Mouse (Mus musculus) heart, postnatal 10 days (tissue): ENCODE results near the gene Fhl3. TPM values are rescaled to one million over a fixed set of nuclear protein-coding genes. Genes with fewer than 3 reads are reported as not detected.

Experiments
- DNase-seq, 2 experiments: peaks; one replicate each; pipeline ENCODE4 v3.0.0; 2021
- intact Hi-C: fragments of 180-260 bp; cut with DNase I; formaldehyde crosslinking; loops from one replicate; pipeline ENCODE4 v1.15.1; 2025
- total RNA-seq, 2 experiments: library from RNA; stranded (reverse); gene quantifications; 2 replicates each; pipeline ENCODE4 v1.2.3; 2021

The Fhl3 gene
- 10 to 100 TPM; 15.7 to 19.6 TPM for total RNA-seq

DNA sequence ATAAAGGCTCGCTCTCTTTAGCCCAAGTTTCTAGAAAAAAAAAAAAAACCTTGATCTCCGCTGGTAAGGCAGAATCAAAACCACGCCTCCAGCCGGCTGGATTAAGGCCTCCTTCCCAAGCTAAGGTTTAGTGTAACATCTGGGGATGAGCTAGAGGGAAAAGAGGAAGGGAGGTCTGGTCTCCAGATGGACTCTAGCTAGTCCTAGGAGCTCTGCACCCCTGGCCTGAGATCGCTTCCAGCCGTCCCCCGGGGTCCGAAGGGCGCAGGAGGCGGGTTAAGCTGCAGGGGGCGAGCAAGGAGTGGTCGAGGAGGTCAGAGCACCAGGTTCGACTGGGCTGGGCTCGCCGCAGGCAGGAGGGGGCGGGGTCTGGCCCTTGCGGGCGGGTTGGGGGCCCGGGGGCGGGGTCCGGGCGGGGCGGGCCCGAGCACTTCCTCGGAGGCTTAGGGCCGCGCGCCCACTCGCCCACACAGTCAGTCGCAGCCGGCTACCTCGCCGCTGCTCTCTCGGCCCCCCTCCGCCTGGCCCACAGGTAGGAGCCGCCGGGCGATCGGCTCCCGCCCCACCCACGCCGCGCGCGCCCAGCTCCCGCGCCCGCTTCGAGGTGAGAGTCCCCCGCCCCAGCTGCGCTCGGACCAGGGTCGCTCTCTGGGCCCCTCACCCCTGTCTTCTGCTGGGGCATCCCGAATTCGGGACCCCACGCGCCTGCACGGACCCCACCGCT, at the start of gene Fhl3:
Gene Fhl3, plus strand, starts transcription at position 454 of the 724 bp plus-strand sequence.
- peak; percentile 75 to 76 for DNase-seq
- intact Hi-C loops, result no loop called here

DNA sequence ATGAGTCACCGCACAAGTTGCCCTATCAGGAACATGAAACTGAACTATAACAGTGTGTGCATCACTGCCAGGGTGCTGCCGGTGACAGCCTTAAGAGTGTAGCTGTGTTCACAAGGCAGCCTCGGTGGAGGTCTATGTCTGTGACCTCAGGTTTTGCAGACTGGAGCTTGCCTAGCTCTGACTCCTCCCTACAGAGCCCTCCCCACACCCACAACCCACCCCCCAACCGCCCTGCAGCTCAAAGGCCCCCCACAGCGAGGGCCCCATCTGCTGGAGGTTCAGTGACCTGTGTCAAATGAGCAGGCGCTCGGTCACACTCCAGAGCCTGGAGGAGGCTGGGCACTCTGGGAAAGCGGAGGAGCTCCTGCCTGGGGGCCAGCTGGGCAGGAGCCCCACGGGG, 47.6 kb upstream of the Fhl3 start:
- DNase-seq, result no peak
- intact Hi-C loops, result no loop called here

DNA sequence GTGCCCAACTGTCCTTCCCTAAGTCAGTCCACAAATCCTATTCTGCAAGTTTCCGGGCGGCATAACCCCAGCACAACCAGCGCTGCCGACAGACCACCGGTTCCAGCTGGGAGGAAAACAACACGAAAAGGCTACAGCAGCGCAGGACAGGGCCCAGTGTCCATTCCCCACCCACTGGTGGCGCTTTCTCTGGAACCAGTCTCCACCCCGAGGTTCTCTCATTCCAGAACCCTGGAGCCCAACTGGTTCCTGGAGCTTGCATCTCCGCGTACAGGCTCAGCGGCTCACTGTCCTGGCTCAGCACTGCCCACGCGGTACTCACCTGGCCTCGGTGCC, 44.0 kb upstream of the Fhl3 start, which contains the start of gene Pou3f1:
Gene Pou3f1, plus strand, starts transcription at position 290 of the 336 bp plus-strand sequence.
- no peak for DNase-seq
- intact Hi-C loops, result loop anchor here (5.0 kb wide), 1 partner anchor 84 kb away; no protein-coding TSS in a partner anchor

DNA sequence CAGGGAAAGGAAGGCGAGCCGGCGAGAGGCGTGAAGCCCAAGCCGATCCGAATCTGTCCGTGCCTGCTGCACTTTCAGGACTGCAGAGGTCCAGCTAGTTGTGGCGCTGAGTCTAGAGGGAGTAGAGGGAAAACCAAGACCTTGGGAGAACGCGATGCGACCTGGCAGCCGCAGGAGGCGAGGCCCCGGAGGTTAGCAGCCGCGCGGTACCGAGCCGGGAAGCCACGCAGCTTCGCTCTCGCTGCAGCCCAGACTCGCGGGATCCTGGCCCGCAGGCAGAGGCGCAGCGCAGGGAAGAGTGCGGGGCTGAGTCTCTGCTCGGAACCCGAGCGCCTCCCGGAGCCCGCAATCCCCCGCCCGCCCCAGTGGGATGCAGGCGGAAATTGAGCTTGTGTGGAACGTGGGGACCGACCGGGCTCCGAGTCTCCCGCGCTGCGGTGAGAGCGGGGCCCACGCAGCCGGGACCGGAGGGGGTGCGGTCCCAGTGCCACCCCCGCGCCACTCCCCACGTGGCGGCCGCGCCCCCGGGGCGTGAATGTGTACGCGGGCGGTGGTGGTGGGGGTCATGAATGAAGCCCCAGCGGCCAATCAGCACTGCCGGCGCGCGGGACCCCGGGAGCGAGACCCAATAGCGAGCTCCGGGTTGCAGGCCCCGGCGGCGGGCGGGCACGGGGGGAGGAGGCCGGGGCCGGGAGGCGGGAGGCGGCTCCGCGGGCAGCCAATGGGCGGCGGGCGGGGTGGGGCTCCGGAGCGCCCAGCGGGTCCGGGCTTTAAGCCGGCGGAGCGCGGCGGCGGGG, 43.4 kb upstream of the Fhl3 start:
- intact Hi-C loops, result loop anchor here (5.0 kb wide), 1 partner anchor 85 kb away; no protein-coding TSS in a partner anchor
- peak; percentile 76 to 82 for DNase-seq

DNA sequence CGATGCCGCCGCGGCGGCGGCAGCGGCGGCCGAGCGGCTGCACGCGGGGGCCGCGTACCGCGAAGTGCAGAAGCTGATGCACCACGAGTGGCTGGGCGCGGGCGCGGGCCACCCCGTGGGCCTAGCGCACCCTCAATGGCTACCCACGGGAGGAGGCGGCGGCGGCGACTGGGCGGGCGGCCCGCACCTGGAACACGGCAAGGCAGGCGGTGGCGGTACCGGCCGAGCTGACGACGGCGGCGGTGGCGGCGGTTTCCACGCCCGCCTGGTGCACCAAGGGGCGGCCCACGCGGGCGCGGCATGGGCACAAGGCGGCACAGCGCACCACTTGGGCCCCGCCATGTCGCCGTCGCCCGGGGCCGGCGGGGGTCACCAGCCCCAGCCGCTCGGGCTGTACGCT, 42.7 kb upstream of the Fhl3 start:
- intact Hi-C loops, result loop anchor here (5.0 kb wide), 1 partner anchor 85 kb away; no protein-coding TSS in a partner anchor
- DNase-seq, result no peak

DNA sequence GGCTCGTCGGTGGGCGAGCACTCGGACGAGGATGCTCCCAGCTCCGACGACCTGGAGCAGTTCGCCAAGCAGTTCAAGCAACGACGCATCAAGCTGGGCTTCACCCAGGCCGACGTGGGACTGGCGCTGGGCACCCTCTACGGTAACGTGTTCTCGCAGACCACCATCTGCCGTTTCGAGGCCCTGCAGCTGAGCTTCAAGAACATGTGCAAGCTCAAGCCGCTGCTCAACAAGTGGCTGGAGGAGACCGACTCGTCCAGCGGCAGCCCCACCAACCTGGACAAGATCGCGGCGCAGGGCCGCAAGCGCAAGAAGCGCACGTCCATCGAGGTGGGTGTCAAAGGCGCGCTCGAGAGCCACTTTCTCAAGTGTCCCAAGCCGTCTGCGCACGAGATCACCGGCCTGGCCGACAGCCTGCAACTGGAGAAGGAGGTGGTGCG, 42.1 kb upstream of the Fhl3 start:
- DNase-seq, result peak in 1 of 2 experiments; percentile 13
- intact Hi-C loops, result loop anchor here (5.0 kb wide), 1 partner anchor 86 kb away; no protein-coding TSS in a partner anchor

DNA sequence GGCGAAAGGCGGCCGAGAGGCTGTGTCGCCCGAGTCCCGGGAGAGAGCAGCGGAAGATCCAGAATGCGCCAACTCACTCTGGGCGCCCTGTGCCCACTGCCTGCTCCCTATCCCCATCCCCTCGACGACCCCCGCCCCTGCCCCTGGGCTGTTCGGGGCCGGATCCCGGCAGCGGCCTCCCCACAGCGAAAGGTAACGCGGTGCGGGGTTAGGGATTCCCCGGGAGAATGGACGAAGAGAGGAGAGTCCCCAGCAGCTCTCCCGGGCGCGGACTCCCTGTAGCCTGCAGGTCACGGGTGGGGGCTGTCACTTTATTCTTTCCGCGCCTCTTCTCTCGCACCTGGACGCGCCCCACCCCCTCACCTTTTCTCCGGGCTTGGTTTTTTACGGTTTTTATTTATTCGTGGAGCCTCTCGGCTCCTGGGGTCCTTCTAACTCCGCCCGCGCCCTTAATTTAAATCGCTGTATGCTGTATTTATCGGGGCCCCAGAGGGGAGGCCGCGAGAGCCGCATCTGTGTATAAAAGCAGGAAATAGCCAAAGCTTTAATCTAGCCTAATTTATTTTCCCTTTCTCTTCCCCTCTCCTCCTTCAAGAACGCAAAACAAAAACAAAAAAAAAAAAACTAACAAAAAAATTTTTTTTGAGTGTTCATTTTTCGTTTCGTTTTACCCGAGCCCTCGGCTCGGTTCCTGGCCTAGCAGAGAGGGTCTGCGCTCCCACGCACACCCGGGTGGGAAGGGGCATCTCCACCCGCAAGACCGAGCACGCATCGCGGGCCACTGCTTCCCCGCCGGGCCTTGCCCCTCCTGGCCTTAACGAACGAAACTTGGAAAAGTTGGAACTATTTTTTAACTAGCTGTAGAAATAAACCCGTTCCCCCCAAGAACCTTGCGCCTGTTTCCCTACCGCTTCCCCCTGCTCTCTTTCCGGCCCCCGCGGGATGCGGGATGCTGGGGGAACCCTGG, 41.0 kb upstream of the Fhl3 start:
- intact Hi-C loops, result loop anchor here (5.0 kb wide), 1 partner anchor 87 kb away; no protein-coding TSS in a partner anchor
- DNase-seq, result peak in 1 of 2 experiments; percentile 21

DNA sequence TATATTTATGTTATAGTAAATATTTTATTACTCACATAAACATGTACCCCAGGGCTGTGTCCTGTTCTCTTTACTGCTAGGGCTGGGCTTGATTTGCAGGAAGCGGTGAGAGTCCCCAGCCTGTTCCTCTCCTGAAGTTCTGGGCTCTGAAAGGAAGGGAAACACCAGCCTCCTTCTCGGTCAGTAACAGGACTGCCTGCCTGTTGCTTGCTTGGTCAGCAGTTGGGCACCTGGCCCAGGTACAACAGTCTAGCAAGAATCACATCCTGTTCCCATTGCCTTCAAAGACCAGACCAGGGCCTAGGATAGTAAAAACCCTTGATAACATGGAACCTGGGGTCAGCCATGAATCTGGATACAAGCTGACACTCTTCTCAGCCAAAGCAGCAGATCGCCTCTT, 39.9 kb upstream of the Fhl3 start:
- DNase-seq, result no peak
- intact Hi-C loops, result no loop called here

DNA sequence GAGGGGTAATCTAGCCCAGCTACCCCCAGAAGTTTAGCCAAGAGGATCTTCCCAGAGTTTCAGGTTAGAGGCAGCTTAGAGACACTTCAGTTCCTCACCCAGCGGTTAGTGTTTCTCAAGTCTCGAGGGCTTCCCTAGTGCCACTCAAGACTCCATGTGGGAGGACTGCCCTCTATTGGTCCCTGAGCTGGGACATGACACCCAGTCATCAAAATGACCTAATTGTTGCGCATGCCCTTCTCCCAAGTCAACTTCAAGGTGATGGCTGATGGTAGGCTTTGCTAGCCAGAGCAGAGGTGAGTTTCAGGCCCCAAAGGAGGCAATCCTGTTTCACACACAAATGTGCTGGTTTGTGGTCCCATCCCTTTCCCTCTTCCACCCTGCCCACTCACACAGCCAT, 37.5 kb upstream of the Fhl3 start:
- intact Hi-C loops, result no loop called here
- peak in 1 of 2 experiments; percentile 21 for DNase-seq

DNA sequence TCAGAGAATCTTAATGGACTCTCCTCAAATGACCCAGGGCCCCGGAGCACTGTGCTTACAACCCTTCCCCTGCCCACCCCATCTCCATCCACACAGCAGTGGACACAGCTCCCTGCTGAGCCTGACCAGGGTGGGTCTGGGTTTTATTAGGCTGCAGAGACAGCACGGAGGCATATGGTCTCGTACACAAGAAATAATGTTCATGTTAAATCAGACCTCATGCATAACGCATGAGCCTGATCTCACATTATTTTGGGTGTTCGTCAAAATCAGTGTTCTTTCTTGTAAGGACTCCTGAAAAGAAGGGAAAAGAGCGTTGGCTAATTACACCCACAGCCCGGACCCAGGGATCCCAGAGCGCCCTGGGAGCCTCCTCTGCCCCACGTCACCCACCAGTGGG, 36.3 kb upstream of the Fhl3 start:
- intact Hi-C loops, result no loop called here
- no peak for DNase-seq

DNA sequence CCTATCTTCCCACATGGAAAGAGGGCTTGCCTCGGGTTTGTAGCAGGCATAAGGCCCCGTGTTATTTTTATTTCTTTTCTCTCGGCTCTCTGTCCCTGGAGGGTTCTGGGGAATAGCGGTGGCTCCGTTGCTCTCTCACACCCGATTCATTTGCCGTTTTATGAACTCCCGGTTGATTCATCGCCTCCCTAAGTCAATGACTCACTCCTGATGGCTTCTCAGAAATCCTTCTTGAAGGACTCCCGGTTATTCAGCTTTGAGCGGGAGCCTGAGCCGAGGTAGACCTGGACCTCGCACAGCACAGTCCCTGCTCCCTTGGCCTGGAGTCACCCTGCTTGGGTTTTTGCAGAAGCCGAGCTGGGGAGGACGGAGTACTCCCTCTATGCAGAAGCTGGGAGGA, 35.9 kb upstream of the Fhl3 start:
- intact Hi-C loops, result loop anchor here (5.0 kb wide), 1 partner anchor 707 kb away; no protein-coding TSS in a partner anchor
- DNase-seq, result no peak

DNA sequence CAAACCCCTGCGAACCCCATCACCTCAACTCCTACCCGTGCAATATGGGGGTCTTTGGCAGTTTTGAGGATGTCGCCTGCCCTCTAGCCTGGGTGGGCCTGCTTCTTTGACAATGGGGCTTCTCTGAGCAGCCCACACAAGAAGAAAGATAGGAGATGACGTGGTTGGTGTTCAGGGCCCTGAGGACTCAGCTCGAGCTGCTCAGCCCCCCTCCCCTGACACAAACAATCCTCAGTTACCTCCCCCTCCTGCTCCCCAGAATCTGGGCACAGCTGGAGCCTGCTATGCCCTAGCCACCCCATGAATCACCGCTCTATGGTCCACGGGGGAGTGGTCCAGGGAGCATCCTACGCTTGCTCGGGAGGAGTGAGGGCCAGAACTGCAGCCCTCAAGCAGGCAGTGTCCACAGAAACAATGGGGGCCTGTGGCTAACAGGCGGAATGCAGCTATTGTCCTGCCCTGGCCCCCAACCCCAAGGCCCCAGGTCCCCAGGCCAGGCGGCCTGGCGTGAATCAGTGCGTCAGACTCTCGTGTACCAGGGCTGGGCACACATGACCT, 32.9 kb upstream of the Fhl3 start:
- intact Hi-C loops, result loop anchor here (5.0 kb wide), 1 partner anchor 710 kb away; no protein-coding TSS in a partner anchor

DNA sequence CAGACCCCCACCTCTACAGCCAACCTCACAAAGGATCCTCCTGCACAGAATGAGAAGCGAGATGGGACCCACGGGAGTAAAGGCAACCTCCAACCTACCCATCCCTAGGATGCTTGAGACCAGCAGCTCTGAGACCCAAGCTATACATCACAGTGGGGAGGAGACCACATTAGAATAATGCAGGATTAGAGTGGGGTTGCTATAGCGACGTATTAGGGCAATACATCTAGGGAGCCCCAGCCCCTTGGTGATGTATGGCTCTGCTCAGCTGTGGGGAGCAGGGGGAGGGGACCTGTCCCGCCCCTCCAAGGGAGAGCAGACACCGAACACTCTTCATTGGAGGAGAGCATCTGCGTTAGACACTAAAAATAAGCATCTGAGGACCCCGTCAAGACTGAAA, 32.4 kb upstream of the Fhl3 start:
- DNase-seq, result no peak
- intact Hi-C loops, result loop anchor here (5.0 kb wide), 1 partner anchor 711 kb away; no protein-coding TSS in a partner anchor

More for the DNA sequence above, 32.9 kb upstream of the Fhl3 start:
- no peak for DNase-seq

DNA sequence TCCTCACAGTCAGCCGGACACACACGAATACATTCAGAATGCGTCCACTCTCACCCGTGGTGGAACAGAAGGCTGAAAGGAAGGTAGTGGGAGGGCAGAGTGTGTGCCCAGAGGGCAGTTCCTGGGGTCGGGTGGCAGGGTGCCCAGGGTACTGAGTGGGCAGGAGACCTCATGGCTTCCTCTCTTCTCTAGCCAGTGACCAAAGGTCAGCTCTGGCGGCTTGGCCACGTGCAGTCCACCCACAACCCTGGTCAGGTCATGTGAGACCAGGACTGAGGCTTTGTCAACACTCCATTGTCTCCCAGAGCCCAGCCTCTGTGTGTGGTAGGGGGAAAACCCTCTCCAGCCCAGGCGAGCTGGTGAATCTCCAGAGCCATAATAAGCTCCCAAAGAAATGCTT, 30.3 kb upstream of the Fhl3 start:
- intact Hi-C loops, result no loop called here

DNA sequence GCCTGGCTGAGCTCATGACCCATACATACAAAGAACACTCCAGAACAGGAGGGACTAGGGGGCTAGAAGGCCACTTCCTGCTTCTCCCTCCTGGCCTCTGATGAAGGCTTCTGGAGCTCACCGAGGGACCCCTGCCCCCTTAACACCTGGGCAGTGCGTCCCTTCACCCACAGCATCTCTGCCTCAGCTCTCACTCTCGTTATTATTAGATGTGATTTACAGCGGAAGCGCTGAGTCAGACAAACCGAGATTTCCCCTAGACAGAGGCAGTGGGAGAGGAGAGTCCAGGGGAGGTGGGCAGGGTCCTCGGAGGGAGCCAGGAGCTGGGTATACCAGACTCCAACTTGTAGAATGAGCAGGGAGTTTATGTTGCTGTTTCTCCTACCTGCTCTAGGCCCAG, 28.9 kb upstream of the Fhl3 start:
- intact Hi-C loops, result no loop called here
- DNase-seq, result no peak

More for the DNA sequence above, 30.3 kb upstream of the Fhl3 start:
- no peak for DNase-seq

DNA sequence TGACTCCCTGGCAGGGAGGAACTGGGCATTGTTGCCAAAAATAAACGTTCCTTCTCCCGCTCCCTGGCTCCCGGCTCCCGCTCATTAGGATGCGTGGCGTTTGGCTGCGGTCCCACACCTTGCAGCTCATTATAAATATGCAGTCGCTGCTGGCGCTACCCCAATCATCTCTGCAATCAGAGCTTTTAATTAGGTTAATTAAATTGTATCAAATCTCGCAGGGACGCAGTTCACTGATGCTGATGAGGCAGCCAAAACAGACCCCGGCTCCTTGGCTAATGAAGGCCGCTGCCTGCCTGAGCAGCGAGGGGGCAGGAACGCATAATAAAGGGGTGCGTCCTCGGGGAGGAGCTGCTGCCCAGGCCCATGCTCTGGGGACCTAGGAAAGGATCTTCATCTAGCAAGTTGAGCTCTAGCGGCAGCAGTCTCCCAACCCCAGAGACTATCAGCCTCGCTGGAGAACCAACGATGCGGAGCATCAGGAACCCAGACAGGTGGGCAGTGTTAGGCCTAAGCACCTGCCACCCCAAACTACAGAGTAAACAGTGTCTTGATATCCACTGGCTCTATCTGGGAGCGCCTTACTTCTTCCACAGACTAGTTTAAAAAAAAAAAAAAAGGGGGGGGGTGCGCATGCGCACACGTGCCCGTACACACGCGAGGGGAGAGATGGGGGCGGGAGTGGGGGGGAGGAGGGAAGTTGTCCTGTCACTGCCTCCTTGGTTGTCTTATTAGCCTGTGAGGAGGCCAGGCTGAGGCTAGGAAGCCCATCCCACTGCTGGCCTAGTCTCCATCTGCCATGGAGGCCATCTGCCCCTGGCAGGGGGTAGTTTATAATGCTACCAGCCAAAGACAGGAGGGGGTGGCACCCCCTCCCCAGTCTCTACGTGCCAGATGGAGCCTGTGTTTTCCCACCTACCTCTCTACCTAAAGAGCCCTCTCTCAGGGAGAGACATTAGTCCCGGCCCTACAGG, 27.9 kb upstream of the Fhl3 start:
- DNase-seq, result no peak
- intact Hi-C loops, result no loop called here

DNA sequence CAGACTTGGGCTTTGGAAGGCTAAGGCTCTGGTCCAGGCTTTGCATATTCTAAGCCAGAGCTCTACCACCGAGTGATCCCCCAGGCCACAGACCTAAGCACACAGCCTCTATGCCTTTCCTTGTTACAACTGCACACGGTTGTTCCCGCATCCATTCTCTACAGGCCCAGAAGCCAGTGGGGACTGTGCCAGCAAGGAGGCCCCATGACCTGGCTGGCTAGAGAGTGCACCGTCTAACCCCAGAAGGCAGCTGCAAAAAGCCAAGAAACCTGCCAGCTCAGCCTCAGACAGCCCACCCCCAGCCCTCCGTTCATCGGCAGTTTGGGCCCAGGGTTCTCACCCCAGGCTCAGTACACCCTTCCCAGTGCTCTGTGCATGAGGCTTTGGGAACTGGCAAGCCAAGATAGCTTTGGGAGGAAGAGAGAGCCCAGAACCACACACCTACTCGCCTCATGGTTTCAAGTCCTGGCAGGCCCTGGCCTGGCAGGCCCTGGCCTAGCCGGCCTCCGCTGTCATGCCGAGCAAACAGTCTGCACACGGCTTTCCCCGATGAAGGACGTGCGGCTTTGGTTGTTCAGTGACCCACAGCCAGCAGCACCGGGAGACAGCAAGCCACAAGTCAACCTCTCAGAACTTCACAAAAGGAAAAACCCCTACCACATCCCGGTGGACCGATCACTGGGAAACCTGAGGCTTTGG, 26.0 kb upstream of the Fhl3 start:
- no peak for DNase-seq
- intact Hi-C loops, result loop anchor here (1.0 to 2.0 kb wide), 3 partner anchors 446 to 734 kb away; no protein-coding TSS in a partner anchor

DNA sequence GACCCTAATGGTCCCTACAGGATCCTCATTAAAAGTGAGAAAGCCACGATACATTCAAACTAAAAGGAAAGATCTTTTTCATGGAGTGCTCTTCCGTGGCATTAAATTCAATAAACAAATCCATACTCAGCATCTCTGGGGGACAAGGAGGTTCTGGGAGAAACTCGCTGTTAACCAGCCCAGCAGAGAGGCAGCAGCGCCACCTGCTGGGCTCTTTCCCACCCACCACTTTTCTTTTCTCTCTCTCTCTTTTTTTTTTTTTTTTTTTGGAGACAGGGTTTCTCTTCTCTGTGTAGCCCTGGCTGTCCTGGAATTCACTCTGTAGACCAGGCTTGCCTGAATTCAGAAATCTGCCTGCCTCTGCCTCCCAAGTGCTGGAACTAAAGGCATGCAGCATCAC, 25.5 kb upstream of the Fhl3 start:
- intact Hi-C loops, result loop anchor here (1.0 to 2.0 kb wide), 3 partner anchors 446 to 734 kb away; no protein-coding TSS in a partner anchor
- DNase-seq, result peak; percentile 45 to 75
